Mouse (Mus musculus): ENCODE measurements around the gene Il9r.

DNA sequence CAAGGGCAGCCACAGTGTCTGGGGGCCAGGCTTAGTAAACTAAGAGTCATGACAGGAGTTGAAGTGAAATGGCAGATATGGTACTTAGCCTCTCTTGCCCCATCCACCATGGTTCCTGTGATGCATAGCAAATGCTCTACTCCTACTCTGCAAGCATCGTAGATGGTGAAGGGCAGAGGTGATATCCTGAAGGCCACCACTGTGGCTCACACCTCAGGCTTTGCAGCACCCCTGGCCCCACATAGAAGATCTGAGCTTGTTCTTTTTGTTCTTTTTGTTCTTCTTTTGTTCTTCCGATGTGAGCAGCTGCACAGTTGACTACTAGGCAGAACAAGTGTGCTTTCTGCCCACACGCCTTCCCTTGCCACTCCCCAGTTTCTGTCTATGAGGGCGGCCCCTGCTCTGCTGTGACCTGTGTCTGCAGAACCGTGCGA, 60.5 kb downstream of the Il9r start:
- TF ChIP-seq CTCF (IDR thresholded peaks at IDR 0.05; ENCODE audit: low read depth, low read length): no peak
- TF ChIP-seq POLR2A (IDR thresholded peaks at IDR 0.05; ENCODE audit: extremely low read depth, insufficient read depth, low read length): no peak
